Mouse (Mus musculus) B cell, adult 67 days (primary cell): ENCODE data around the gene Slbp. TPM values are rescaled to one million over a fixed set of nuclear protein-coding genes. Genes with fewer than 3 reads are reported as not detected.

Experiments
- total RNA-seq, 2 experiments: library from RNA; stranded (reverse); gene quantifications; 4 replicates each; pipeline ENCODE4 v1.2.4; 2023

The Slbp gene
- 100 to 1,000 TPM in 1 of 2 experiments, 10 to 100 TPM in 1; 99.8 to 104 TPM for total RNA-seq

GRCm38 (mm10) chr5:33651921-33652782, at the start of gene Slbp:
TSS of gene Slbp (minus strand) at chr5:33652574.

GRCm38 (mm10) chr5:33657787-33658663, 5.7 kb upstream of the Slbp start, which contains the start of the genes Tacc3 and Tmem129:
TSS of gene Tacc3 (plus strand) at chr5:33658128.
TSS of gene Tmem129 (minus strand) at chr5:33658416.

GRCm38 (mm10) chr5:33629301-33629987, 22.9 kb downstream of the Slbp start, which contains the start of the genes Fam53a and Gm9903:
TSS of gene Fam53a (minus strand) at chr5:33629635.
TSS of gene Gm9903 (plus strand) at chr5:33629925.

Other genes with a start within 250 kb of the Slbp start
- gene Nkx1-1, start 218.6 kb downstream of the Slbp start, total RNA-seq = not detected
- gene Fam53a, start 22.9 kb downstream of the Slbp start, total RNA-seq = 10 to 100 TPM; 29.5 to 44.6 TPM
- gene Gm9903, start 22.6 kb downstream of the Slbp start, total RNA-seq = 1 to 10 TPM; 1.4 to 1.9 TPM
- gene Tacc3, start 5.6 kb upstream of the Slbp start, total RNA-seq = 10 to 100 TPM; 12.1 to 15.6 TPM
- 10 to 100 TPM; 13.9 to 16.2 TPM for gene Tmem129, start 5.8 kb upstream of the Slbp start, total RNA-seq
- not detected for gene Fgfr3, start 69.1 kb upstream of the Slbp start, total RNA-seq
- 10 to 100 TPM; 71.4 to 71.6 TPM for gene Letm1, start 130.2 kb upstream of the Slbp start, total RNA-seq
- gene Nsd2, start 168.2 kb upstream of the Slbp start, total RNA-seq = 10 to 100 TPM; 38.7 to 41.9 TPM